Mouse (Mus musculus) testis, adult 2 months (tissue): ENCODE measurements around the gene Maml2.

Experiments used
- CTCF ChIP-seq: fragments of 200-500 bp; IDR thresholded peaks from 2 replicates; pipeline ENCODE4 v1.5.1; 2012; ENCODE audit warnings: low read depth, mild to moderate bottlenecking, inconsistent platforms, low read length, moderate library complexity; ENCODE audit not compliant: control insufficient read depth, insufficient read depth, insufficient replicate concordance
- POLR2A ChIP-seq: fragments of 200-500 bp; IDR thresholded peaks from 2 replicates; pipeline ENCODE4 v1.6.1; 2012; ENCODE audit warnings: low read depth, mild to moderate bottlenecking, inconsistent platforms, low read length, moderate library complexity; ENCODE audit not compliant: control insufficient read depth

DNA sequence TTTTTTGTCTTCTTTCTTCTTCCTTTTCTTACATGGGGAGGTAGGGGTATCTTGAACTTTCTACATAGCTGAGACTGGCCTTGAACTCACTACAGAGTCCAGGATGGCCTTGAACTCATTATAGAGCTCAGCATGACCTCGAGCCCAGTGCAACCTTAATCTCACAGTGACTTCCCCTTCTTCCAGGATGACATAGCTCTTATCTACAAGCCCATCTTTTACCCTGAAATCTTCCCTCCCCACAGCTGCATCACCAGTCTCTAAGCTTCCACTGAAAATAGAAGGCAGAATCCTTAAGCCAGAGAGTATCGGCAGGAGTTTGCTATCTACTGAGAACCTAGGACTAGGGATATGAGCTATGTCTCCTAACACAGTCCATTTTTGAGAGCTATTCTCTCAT is 375.5 kb downstream of the Maml2 start:
- TF ChIP-seq CTCF: no peak
- TF ChIP-seq POLR2A: no peak
